Mouse (Mus musculus): ENCODE data around the gene Hoga1. TPM values are rescaled to one million over a fixed set of nuclear protein-coding genes. Genes with fewer than 3 reads are reported as not detected.
"Not testable (repeated sequence)": the region's sequence is repeated elsewhere in the genome, so short reads cannot be mapped to it uniquely, and the experiment has no call there.

Gene Hoga1
- polyA plus RNA-seq, 1 experiment from 2014 or later = 21.1 TPM

DNA sequence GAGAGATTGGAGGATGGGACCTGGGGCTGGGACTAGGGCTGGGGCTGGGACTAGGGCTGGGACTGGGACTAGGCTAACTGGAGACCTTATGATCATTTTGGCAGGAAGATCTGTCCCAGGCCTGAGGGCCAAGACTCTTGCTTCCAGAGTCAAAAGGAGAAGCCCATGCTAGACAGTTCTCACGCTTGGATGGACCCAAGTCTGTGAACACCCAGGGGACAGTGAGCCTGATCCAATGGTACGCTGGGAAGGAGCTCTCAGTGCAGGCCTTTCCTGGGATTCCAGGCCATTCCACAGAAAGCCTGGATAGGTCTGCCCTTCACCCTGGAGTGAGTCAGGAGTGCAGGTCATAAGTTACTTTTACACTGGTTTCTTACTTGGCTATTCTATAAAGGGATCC lies 29.6 kb downstream of the Hoga1 start:
- WGBS = 86% methylated on average over 2 of the region's 2 CpGs
- Histone ChIP-seq H3K27ac (no peak overlapping the region), H3K9ac (no peak overlapping the region), H3K27me3 (no peaks in the 10 kb centered on the region), H3K4me3 (replicated peaks) (no peak overlapping the region), H3K36me3 (peaks cover 28% of the 10 kb centered on the region), H3K4me1 (peaks cover 7% of the 10 kb centered on the region), H3K9me3 (replicated peaks) (no peaks in the 10 kb centered on the region; the same call in 1 of the 2 replicates), H3K4me2 (no peak overlapping the region)
- ATAC-seq (replicated peaks; ENCODE audit: low FRiP score) = no peak

DNA sequence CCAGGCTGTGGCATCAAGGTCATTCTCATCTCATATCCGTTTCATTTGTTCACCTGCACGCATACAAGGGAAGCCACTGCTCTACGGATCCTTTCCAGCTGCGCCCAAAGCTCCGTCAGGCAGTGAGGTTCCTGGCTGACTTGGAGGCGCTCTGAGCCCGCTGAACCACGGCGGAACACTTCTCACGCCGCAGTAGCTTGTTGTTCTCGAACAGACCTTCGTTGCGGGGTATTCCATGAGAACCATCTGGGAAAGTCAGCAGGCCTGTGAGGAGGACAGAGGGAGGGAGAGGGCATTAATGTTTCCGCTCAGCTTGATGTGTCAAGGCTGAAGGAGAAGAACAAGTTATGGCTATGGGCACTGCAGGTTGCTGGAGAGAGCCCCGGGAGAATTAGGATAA lies 30.6 kb downstream of the Hoga1 start:
- H3K4me3 ChIP-seq (replicated peaks) = no peak overlapping the region
- H3K27ac ChIP-seq = no peak overlapping the region
- peaks cover 28% of the 10 kb centered on the region for H3K36me3 ChIP-seq
- no peak overlapping the region for H3K4me2 ChIP-seq
- H3K4me1 ChIP-seq = peaks cover 14% of the 10 kb centered on the region
- H3K9ac ChIP-seq = no peak overlapping the region
- ATAC-seq (replicated peaks; ENCODE audit: low FRiP score) = no peak
- no peaks in the 10 kb centered on the region for H3K27me3 ChIP-seq
- H3K9me3 ChIP-seq (replicated peaks) = no peaks in the 10 kb centered on the region
- 84% methylated on average over 16 of the region's 16 CpGs for WGBS

DNA sequence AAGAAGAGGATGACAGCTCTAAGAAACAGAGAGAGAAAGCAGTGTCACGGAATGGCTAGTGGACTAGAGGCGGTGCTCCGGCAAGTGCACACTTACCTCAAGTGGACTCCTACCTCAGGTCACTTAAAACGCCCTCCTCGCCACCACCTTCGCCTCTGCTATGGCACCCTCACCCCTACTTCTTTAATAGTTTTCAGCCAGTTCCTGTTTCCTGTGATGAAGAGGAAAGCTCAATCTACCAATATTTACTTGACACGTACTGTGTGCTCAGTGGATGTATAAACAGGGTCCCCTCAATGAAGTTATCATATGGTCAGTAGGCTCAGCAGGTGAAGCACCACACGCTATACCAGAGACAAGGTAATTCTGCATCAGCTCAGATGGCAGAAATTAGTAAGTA lies 33.2 kb downstream of the Hoga1 start:
- no peak for ATAC-seq (replicated peaks; ENCODE audit: low FRiP score)
- WGBS = 96% methylated on average over 8 of the region's 8 CpGs

GRCm38 (mm10) chr19:42079006-42079405 lies 33.6 kb downstream of the Hoga1 start:
- 95% methylated on average over 12 of the region's 12 CpGs for WGBS
- no peak for ATAC-seq (replicated peaks; ENCODE audit: low FRiP score)
- peaks cover 15% of the 10 kb centered on the region for H3K4me1 ChIP-seq
- peaks cover 28% of the 10 kb centered on the region for H3K36me3 ChIP-seq
- H3K27ac ChIP-seq = no peak overlapping the region
- no peaks in the 10 kb centered on the region for H3K27me3 ChIP-seq
- H3K9ac ChIP-seq = no peak overlapping the region
- no peak overlapping the region for H3K4me3 ChIP-seq (replicated peaks)
- no peak overlapping the region for H3K4me2 ChIP-seq
- no peaks in the 10 kb centered on the region for H3K9me3 ChIP-seq (replicated peaks)

More for the DNA sequence above, 33.2 kb downstream of the Hoga1 start:
- Histone ChIP-seq H3K27me3 (no peaks in the 10 kb centered on the region), H3K4me2 (no peak overlapping the region), H3K4me1 (peaks cover 15% of the 10 kb centered on the region), H3K4me3 (replicated peaks) (no peak overlapping the region), H3K36me3 (peaks cover 28% of the 10 kb centered on the region), H3K9me3 (replicated peaks) (no peaks in the 10 kb centered on the region), H3K9ac (no peak overlapping the region), H3K27ac (no peak overlapping the region)

DNA sequence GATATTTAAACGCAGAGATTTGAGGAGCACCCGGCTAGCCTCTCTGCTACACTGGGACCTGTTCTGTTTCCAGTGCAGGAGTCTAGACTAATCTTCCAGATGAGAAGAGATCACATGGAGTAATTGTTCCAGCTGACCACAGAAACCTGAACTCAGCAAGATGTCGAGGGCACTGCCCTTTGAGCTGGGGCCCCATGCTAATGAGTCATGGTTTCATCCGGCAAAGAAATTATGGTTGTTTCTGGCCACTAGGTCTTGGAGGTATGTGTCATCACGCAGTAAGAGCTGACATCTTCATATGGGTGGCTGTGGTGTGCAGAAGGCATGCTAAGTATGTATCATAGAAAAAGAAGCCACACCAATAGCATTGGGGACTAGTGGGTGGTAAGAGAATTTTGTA lies 34.5 kb downstream of the Hoga1 start:
- no peak for ATAC-seq (replicated peaks; ENCODE audit: low FRiP score)
- no peak overlapping the region for H3K27ac ChIP-seq
- H3K27me3 ChIP-seq = no peaks in the 10 kb centered on the region
- peaks cover 15% of the 10 kb centered on the region for H3K4me1 ChIP-seq
- H3K9ac ChIP-seq = no peak overlapping the region
- WGBS = 64% methylated on average over 5 of the region's 5 CpGs
- H3K36me3 ChIP-seq = peaks cover 25% of the 10 kb centered on the region
- H3K4me2 ChIP-seq = no peak overlapping the region
- no peaks in the 10 kb centered on the region for H3K9me3 ChIP-seq (replicated peaks)
- H3K4me3 ChIP-seq (replicated peaks) = no peak overlapping the region

- no peaks in the 10 kb centered on the region for H3K27me3 ChIP-seq
- no peak overlapping the region for H3K4me2 ChIP-seq
- no peaks in the 10 kb centered on the region for H3K9me3 ChIP-seq (replicated peaks)
- no peak overlapping the region for H3K9ac ChIP-seq
- H3K36me3 ChIP-seq = peaks cover 20% of the 10 kb centered on the region
- WGBS = 48% methylated on average over 11 of the region's 11 CpGs
- no peak overlapping the region for H3K27ac ChIP-seq
- peaks cover 17% of the 10 kb centered on the region for H3K4me1 ChIP-seq
- no peak overlapping the region for H3K4me3 ChIP-seq (replicated peaks)
- ATAC-seq (replicated peaks; ENCODE audit: low FRiP score) = 0 out of 2 replicates have a peak, but pooled peaks have one; percentile 46
Measured at GRCm38 (mm10) chr19:42080469-42080868, 35.1 kb downstream of the Hoga1 start.

GRCm38 (mm10) chr19:42081613-42082012 lies 36.2 kb downstream of the Hoga1 start:
- H3K4me1 ChIP-seq = peaks cover 25% of the 10 kb centered on the region
- WGBS = 91% methylated on average over 5 of the region's 5 CpGs
- not testable (repeated sequence) for H3K9ac ChIP-seq; H3K4me2 ChIP-seq; H3K4me3 ChIP-seq (replicated peaks); ATAC-seq (replicated peaks; ENCODE audit: low FRiP score); H3K27ac ChIP-seq; H3K27me3 ChIP-seq; H3K9me3 ChIP-seq (replicated peaks)
- H3K36me3 ChIP-seq = peaks cover 10% of the 10 kb centered on the region

GRCm38 (mm10) chr19:42085690-42086089 lies 40.3 kb downstream of the Hoga1 start:
- 10% methylated on average over 10 of the region's 10 CpGs for WGBS
- Histone ChIP-seq H3K27me3 (no peaks in the 10 kb centered on the region), H3K4me3 (replicated peaks) (peak overlapping the region; percentile 77), H3K9me3 (replicated peaks) (no peaks in the 10 kb centered on the region), H3K4me1 (peaks cover 26% of the 10 kb centered on the region), H3K36me3 (no peaks in the 10 kb centered on the region), H3K27ac (peak overlapping the region; percentile 52; the same call in 1 of the 2 replicates), H3K9ac (peak overlapping the region; percentile 61), H3K4me2 (peak overlapping the region; percentile 72)
- no peak for ATAC-seq (replicated peaks; ENCODE audit: low FRiP score)

GRCm38 (mm10) chr19:42086166-42086565 lies 40.8 kb downstream of the Hoga1 start, which contains the start of gene Morn4:
TSS of gene Morn4 (minus strand) at chr19:42086357.
- Histone ChIP-seq H3K4me1 (peaks cover 24% of the 10 kb centered on the region), H3K4me2 (peak within 1 kb of the TSS; percentile 72), H3K27me3 (no peaks in the 10 kb centered on the region), H3K9me3 (replicated peaks) (no peaks in the 10 kb centered on the region), H3K27ac (peak within 1 kb of the TSS; percentile 52), H3K36me3 (no peaks in the 10 kb centered on the region), H3K4me3 (replicated peaks) (peak within 1 kb of the TSS; percentile 77), H3K9ac (peak within 1 kb of the TSS; percentile 61)
- peak; percentile 81 for ATAC-seq (replicated peaks; ENCODE audit: low FRiP score)
- under 1% methylated on average over 21 of the region's 21 CpGs for WGBS

DNA sequence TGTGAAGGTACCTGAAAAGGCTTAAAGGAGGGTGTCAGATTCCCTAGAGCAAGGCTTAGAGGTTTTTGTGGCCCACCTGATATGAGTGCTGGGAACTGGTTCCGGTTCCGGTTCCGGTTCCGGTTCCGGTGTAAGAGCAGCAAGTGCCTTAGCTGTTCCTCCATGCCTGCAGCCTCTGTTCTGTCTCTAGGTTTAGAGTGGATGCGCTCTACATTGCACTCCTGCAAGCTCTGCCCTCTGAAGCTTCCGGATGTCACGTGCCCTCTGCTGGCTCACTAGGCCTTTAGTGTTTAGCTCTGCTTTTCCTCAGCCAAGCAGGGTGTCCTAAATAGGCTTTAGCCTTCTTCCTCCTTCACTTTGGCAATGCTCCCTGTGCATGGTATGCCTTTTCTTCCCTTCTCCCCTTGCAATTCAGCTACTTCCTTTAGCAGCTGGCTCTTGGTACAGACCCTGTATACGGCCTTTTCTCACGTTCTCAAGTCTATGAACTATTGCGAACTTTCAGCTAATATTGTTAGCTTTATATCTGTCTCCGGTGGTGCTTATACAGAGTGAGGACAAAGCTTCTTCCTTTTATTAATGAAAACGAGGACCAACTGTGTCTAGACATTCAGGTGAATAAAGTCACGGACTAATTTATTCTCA lies 43.8 kb downstream of the Hoga1 start:
- Histone ChIP-seq H3K4me1 (peaks cover 36% of the 10 kb centered on the region), H3K27ac (peak overlapping the region; percentile 92), H3K4me3 (replicated peaks) (peak overlapping the region; percentile 77), H3K27me3 (no peaks in the 10 kb centered on the region), H3K9ac (no peak overlapping the region), H3K9me3 (replicated peaks) (no peaks in the 10 kb centered on the region), H3K36me3 (peaks cover 5% of the 10 kb centered on the region), H3K4me2 (peak overlapping the region; percentile 68)
- no peak for ATAC-seq (replicated peaks; ENCODE audit: low FRiP score)
- WGBS = 20% methylated on average over 14 of the region's 14 CpGs

DNA sequence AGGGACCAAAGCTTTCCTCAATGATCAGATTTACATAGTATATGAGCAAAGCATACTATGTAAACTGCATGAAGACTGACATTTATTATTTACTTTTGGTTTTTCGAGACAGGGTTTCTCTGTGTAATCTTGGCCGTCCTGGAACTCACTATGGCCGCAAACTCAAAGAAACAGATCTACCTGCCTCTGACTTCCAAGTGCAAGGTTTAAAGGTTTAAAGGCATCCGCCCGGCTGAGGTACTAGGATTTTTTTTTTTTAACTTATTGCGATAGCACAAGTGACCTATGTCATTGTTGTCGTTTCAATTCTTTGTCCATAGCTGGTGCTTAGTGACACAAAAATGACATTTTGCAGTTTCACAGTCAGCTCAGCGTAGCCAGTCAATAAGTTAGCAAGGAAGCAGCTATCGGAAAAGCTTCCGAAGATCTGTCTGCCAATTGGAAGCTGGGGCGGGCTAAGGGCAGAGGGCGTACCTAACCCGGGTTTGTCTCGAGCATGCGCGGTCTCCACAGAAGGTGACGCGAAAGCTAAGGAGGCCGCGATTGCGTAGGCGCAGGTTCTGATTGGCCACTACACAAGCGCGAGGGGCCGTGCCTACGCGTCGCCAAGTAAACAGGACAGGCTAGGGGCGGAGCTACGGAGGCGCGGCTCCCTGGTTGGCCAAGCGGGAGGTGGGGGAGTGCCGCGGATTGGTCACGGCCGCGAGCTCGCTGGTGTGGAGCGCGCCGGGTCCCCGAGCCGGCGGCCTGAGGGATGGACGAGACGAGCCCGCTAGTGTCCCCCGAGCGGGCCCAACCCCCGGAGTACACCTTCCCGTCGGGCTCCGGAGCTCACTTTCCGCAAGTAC lies 44.6 kb downstream of the Hoga1 start, which contains the start of gene Pi4k2a:
Pi4k2a (plus strand) TSS at position 723 of the 848 bp plus-strand sequence.
- Histone ChIP-seq H3K4me2 (peak within 1 kb of the TSS; percentile 68), H3K9ac (peak within 1 kb of the TSS; percentile 78), H3K4me3 (replicated peaks) (peak within 1 kb of the TSS; percentile 77), H3K27ac (peak within 1 kb of the TSS; percentile 92), H3K27me3 (no peaks in the 10 kb centered on the region), H3K36me3 (peaks cover 11% of the 10 kb centered on the region), H3K9me3 (replicated peaks) (no peaks in the 10 kb centered on the region), H3K4me1 (peaks cover 36% of the 10 kb centered on the region)
- 1% methylated on average over 51 of the region's 55 CpGs for whole genome bisulfite sequencing
- peak; percentile 98 for ATAC-seq (replicated peaks; ENCODE audit: low FRiP score)

DNA sequence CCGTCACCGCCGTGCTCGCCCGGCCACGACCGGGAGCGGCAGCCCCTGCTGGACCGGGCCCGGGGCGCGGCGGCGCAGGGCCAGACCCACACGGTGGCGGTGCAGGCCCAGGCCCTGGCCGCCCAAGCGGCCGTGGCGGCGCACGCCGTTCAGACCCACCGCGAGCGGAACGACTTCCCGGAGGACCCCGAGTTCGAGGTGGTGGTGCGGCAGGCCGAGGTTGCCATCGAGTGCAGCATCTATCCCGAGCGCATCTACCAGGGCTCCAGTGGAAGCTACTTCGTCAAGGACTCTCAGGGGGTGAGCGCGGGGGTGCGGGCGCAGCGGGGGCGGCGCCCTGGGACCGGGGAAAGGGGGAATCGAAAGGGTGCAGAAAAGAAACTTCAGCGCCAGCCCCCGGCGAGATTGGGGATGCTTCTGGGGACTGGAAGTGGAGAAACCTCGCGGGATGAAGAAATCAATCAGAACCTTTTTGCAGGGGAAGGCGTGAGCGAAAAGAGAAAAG lies 45.3 kb downstream of the Hoga1 start:
- peak overlapping the region; percentile 77 for H3K4me3 ChIP-seq (replicated peaks)
- WGBS = under 1% methylated on average over 50 of the region's 52 CpGs
- peaks cover 18% of the 10 kb centered on the region for H3K36me3 ChIP-seq
- H3K4me2 ChIP-seq = peak overlapping the region; percentile 68
- H3K27me3 ChIP-seq = no peaks in the 10 kb centered on the region
- peak; percentile 69 for ATAC-seq (replicated peaks; ENCODE audit: low FRiP score)
- H3K27ac ChIP-seq = peak overlapping the region; percentile 90
- H3K9me3 ChIP-seq (replicated peaks) = no peaks in the 10 kb centered on the region
- peaks cover 32% of the 10 kb centered on the region for H3K4me1 ChIP-seq
- H3K9ac ChIP-seq = peak overlapping the region; percentile 78
